Mouse (Mus musculus): ENCODE results near the gene A530016L24Rik. TPM values are rescaled to one million over a fixed set of nuclear protein-coding genes. Genes with fewer than 3 reads are reported as not detected.

A530016L24Rik gene
- polyA plus RNA-seq, 1 experiment from 2014 or later, result not detected

Other genes starting within 250 kb of the A530016L24Rik start
- 4.9 and 5.9 TPM in 2 replicates for gene Tmem179, start 27.3 kb downstream of the A530016L24Rik start, polyA plus RNA-seq (2014; fragmentation: Nextera tagmentation; extraction: Ambion mirVana)
- gene Inf2, start 99.3 kb downstream of the A530016L24Rik start, polyA plus RNA-seq (2014; fragmentation: Nextera tagmentation; extraction: Ambion mirVana), result 1.2 and 1.4 TPM in 2 replicates
- 1.9 and 2.7 TPM in 2 replicates for gene Adssl1, start 130.6 kb downstream of the A530016L24Rik start, polyA plus RNA-seq (2014; fragmentation: Nextera tagmentation; extraction: Ambion mirVana)
- 182 and 230 TPM in 2 replicates for gene Siva1, start 155.2 kb downstream of the A530016L24Rik start, polyA plus RNA-seq (2014; fragmentation: Nextera tagmentation; extraction: Ambion mirVana)
- 62.5 and 82.6 TPM in 2 replicates for gene Akt1, start 185.4 kb downstream of the A530016L24Rik start, polyA plus RNA-seq (2014; fragmentation: Nextera tagmentation; extraction: Ambion mirVana)
- 4.8 and 5.1 TPM in 2 replicates for gene Zbtb42, start 189.4 kb downstream of the A530016L24Rik start, polyA plus RNA-seq (2014; fragmentation: Nextera tagmentation; extraction: Ambion mirVana)
- 5.2 and 5.5 TPM in 2 replicates for gene Cep170b, start 231.0 kb downstream of the A530016L24Rik start, polyA plus RNA-seq (2014; fragmentation: Nextera tagmentation; extraction: Ambion mirVana)

All from midbrain, embryonic 11.5 days (tissue).